Mouse (Mus musculus): ENCODE measurements around the gene Hoxa6. TPM values are rescaled to one million over a fixed set of nuclear protein-coding genes. Genes with fewer than 3 reads are reported as not detected.

The Hoxa6 gene
- polyA plus RNA-seq, 1 experiment from 2014 or later: not detected

DNA sequence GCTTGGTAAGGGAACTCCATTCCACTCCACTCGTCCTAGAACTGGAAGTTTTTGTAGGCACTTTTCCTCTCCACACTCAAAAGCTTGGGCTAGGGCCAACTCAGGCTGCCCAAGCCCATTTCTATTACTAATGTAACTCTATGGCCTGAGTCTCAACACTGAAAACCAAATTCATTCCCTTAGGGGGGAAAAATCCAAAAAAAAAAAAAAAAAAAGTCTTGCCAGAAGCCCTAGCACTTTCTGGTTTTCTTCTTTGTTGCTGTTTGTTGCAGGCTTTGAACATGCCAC lies 46.5 kb downstream of the Hoxa6 start:
- H3K9ac ChIP-seq: no peak overlapping the region; the same call in 1 of the 2 replicates
- ATAC-seq (ENCODE audit: insufficient number of reproducible peaks, insufficient read depth, low FRiP score, low TSS enrichment): no peak
- WGBS: 10% methylated on average over 1 of the region's 1 CpGs
- 0 out of 2 replicates have a peak, but pooled peaks cover 4% of the 10 kb centered on the region for H3K4me1 ChIP-seq
- H3K27ac ChIP-seq: no peak overlapping the region
- no peaks in the 10 kb centered on the region for H3K36me3 ChIP-seq
- H3K27me3 ChIP-seq: peaks cover 91% of the 10 kb centered on the region
- 0 out of 2 replicates have a peak overlapping the region, but pooled peaks have one; percentile 12 for H3K4me3 ChIP-seq
- H3K9me3 ChIP-seq: no peaks in the 10 kb centered on the region
- peak overlapping the region; percentile 39 for H3K4me2 ChIP-seq (replicated peaks)

DNA sequence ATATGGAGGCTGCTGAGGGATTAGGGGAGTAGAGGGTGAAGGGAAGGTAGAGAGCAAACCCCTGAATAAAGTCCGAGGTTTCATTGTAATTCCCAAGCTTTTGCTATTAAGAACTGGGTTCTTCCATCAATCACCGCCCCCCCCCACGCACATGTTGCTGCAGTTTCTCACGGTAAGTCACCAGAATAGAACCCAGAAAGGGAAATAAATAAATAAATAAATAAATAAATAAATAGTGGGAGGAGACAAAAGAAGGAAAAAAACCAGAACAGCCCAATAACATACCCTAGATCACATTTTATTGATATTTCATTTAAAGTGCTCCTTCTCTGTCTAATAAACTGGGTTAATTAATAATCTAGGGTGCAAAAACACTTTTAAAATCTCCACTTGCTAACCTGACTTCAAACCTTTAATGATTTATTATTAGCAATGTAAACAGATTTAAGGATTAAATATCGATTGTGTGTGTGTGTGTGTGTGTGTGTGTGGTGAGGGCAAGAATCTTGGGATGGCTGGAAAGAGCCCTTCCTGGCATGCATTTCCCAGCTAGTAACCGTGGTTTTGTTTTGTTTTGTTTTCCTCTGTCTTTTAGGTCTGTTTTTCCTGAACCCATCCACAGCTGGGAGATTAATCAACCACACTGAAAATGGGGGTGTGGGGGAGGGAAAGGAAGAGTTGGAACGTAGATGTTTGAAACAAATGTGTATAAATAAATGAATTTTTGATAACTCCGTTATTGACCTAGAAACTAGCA lies 47.0 kb downstream of the Hoxa6 start:
- no peaks in the 10 kb centered on the region for H3K36me3 ChIP-seq
- H3K27me3 ChIP-seq: peaks cover 92% of the 10 kb centered on the region
- H3K4me3 ChIP-seq: peak overlapping the region; percentile 15
- peak overlapping the region; percentile 40; the same call in 1 of the 2 replicates for H3K9ac ChIP-seq
- ATAC-seq (ENCODE audit: insufficient number of reproducible peaks, insufficient read depth, low FRiP score, low TSS enrichment): no peak
- 0 out of 2 replicates have a peak, but pooled peaks cover 4% of the 10 kb centered on the region for H3K4me1 ChIP-seq
- 3% methylated on average over 8 of the region's 8 CpGs for WGBS
- H3K27ac ChIP-seq: no peak overlapping the region
- no peaks in the 10 kb centered on the region for H3K9me3 ChIP-seq
- peak overlapping the region; percentile 99 for H3K4me2 ChIP-seq (replicated peaks)

DNA sequence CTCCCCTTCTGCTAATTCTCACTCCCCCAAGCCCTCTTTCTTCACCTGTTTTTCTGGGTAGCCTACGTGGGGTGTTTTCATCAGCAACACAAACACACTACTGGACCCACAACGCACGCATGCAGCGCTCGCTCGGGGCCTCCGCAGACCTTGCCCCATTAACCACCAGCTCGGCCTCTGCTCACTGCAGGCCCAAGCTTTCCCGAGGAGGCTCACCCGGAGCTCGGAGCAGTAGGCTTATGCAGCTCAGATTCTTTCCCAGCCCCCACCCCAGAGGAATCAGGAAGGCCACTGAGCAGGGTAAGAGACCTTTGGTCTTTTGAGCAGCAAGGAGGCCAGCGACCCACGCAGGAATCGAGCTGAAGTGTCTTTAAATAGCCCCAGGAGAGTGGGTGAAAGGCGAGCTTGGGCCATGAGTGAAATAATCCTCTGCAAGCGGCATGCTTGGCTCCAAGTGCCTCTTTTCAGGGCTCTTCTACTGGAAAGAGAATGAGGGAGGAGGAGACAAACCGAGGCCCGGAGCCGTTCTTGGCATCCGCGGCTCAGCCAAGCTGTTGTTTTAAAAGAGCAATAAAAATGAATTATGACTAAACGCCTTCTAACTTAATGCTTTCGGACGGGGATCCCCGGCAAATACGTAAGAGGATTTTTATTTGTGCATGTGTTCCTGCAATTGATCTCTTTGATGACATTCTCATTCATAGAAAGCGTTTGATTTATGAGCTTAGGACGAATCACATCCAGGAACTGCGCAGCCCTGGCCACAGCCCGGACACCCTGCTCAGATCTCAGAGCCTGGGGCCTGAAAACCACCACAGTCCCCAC lies 47.8 kb downstream of the Hoxa6 start:
- Histone ChIP-seq H3K4me3 (peak overlapping the region; percentile 15), H3K9me3 (no peaks in the 10 kb centered on the region), H3K27ac (peak overlapping the region; percentile 32; the same call in 1 of the 2 replicates), H3K27me3 (peaks cover 92% of the 10 kb centered on the region), H3K9ac (peak overlapping the region; percentile 40; the same call in 1 of the 2 replicates), H3K4me2 (replicated peaks) (peak overlapping the region; percentile 99), H3K36me3 (no peaks in the 10 kb centered on the region), H3K4me1 (0 out of 2 replicates have a peak, but pooled peaks cover 4% of the 10 kb centered on the region)
- no peak for ATAC-seq (ENCODE audit: insufficient number of reproducible peaks, insufficient read depth, low FRiP score, low TSS enrichment)
- WGBS: 1% methylated on average over 30 of the region's 30 CpGs

DNA sequence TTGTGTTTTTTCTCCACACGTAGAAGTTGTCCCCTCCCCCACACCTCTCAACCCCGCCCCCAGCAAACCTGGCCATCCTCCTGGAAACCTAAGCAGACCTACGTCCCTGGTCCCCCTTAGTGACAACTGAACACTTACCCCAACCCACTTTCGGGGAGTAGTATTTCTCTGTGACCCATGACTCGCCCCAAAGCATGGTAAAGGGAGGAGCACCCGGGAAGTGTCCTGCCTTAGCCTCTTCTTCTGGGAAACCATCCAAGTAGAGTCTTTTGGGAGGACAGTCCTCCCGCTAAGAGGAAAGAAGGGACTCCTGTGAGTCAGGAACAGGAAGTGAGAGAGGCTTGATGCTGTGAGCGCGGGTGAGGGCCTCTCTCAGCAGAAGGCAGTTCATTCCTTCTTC lies 48.5 kb downstream of the Hoxa6 start:
- ATAC-seq (ENCODE audit: insufficient number of reproducible peaks, insufficient read depth, low FRiP score, low TSS enrichment): no peak
- Histone ChIP-seq H3K27ac (0 out of 2 replicates have a peak overlapping the region, but pooled peaks have one; percentile 32), H3K4me1 (0 out of 2 replicates have a peak, but pooled peaks cover 4% of the 10 kb centered on the region), H3K4me2 (replicated peaks) (peak overlapping the region; percentile 99), H3K36me3 (no peaks in the 10 kb centered on the region), H3K27me3 (peaks cover 92% of the 10 kb centered on the region), H3K4me3 (peak overlapping the region; percentile 15; the same call in 1 of the 2 replicates), H3K9ac (0 out of 2 replicates have a peak overlapping the region, but pooled peaks have one; percentile 5), H3K9me3 (no peaks in the 10 kb centered on the region)
- WGBS: 2% methylated on average over 9 of the region's 9 CpGs

DNA sequence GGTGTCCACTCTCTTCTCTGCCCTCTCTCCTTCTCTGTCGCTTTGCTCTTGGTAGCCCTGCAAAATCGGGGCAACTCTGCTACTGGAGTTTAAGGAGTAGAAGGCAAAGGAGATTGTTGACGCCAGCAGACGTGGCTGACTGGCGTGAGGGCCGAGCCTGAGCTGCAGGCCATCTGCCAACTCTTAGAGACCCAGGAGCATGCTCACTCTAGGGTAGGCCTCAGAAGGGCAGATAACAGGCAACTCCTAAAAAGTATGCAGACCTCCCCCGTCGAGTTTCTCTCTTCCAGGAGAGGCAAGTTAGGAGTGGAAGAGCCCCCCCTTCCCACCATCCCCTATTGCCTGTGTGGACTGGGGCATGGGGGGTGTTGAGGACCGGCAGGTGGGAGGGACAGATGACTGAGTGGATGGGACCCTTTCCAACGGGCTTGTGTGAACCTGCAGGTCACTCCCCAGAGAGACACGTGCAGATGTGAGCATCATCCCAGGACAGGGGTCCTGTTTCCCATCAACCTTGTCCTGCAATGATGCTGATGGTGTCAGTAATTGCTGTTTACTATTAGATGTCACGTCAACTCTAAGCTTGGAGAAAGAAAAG lies 49.3 kb downstream of the Hoxa6 start:
- H3K27ac ChIP-seq: no peak overlapping the region
- no peaks in the 10 kb centered on the region for H3K36me3 ChIP-seq
- H3K9me3 ChIP-seq: no peaks in the 10 kb centered on the region
- ATAC-seq (ENCODE audit: insufficient number of reproducible peaks, insufficient read depth, low FRiP score, low TSS enrichment): no peak
- H3K9ac ChIP-seq: 0 out of 2 replicates have a peak overlapping the region, but pooled peaks have one; percentile 48
- 0 out of 2 replicates have a peak, but pooled peaks cover 4% of the 10 kb centered on the region for H3K4me1 ChIP-seq
- peaks cover 93% of the 10 kb centered on the region for H3K27me3 ChIP-seq
- peak overlapping the region; percentile 99 for H3K4me2 ChIP-seq (replicated peaks)
- WGBS: 2% methylated on average over 12 of the region's 12 CpGs
- H3K4me3 ChIP-seq: peak overlapping the region; percentile 56

DNA sequence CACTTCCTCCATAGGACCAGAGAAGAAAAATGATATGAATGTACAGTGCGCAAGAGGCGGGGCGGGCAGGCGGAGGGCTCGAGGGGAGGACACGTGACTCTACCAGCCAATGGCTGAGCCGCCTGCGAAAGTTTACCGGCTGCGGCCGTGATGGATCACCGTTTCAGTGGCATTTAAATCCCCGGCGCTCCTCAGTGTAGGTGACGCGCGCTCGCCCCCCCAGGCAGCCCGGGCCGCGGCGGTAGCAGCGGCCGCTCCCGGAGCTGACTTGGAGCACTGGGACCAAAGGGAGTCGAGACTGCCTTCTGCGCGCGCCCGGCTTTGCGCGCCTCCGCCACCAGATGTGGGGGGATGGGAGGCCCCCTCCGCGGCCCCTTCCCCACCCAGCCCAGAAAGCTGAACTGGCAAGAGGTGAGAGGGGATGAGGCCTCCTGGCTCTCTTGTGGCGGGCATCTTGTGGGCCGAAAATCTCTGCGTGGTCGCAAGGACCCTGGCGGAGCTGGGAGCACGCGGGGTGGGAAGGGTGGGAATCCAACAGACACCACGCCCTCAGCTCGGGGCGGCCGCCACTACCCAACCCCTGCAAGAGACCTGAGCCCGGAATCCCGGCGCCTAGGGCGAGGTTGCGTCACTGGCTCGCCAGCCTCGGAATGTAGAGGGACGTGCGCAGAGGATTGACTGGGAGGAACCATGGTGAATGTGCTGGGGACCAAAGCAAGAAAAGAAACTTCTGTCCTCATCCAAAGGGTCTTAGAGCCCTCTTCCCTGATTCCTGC lies 50.1 kb downstream of the Hoxa6 start, which contains the start of gene Hoxa1:
Gene Hoxa1 (minus strand): TSS at position 42 of the 776 bp plus-strand sequence.
- peak within 1 kb of the TSS; percentile 99 for H3K4me2 ChIP-seq (replicated peaks)
- no peaks in the 10 kb centered on the region for H3K36me3 ChIP-seq
- H3K4me3 ChIP-seq: peak within 1 kb of the TSS; percentile 56
- 0 out of 2 replicates have a peak, but pooled peaks cover 4% of the 10 kb centered on the region for H3K4me1 ChIP-seq
- peaks cover 93% of the 10 kb centered on the region for H3K27me3 ChIP-seq
- peak; percentile 62 for ATAC-seq (ENCODE audit: insufficient number of reproducible peaks, insufficient read depth, low FRiP score, low TSS enrichment)
- no peaks in the 10 kb centered on the region for H3K9me3 ChIP-seq
- under 1% methylated on average over 55 of the region's 55 CpGs for WGBS
- H3K9ac ChIP-seq: peak within 1 kb of the TSS; percentile 48
- H3K27ac ChIP-seq: 0 out of 2 replicates have a peak within 1 kb of the TSS, but pooled peaks have one; percentile 26

DNA sequence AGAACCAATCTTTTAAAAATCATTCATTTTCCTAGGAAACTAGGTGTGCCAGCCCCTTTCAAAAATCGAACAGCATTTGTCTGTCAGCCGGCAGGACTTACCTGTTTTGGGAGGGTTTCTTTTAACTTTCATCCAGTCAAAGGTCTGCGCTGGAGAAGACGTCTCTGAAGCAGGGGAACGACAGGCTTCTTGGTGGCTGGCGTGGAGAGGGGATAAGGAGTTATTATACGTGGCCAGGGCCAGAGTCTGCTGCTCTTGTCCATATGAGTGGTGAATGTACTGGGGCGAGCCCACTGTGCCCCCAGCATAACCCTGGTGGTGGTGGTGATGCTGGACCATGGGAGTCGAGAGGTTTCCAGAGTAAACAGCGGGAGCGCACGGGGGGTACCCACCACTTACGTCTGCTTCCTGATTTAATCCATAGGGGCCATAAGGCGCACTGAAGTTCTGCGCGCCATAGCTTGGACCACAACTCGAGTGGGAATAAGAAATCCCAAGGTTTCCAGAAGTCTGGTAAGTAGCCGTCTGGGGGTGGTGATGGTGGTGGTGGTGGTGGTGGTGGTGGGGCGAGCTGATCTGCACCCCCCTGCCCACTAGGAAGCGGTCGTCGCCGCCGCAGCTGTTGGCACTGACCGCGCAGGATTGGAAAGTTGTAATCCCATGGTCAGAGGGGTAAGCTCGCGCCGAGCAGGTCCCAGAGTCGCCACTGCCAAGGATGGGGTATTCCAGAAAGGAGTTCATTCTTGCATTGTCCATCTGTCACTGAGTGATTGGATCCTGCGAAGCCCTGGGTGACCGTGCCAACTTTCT lies 50.9 kb downstream of the Hoxa6 start:
- no peaks in the 10 kb centered on the region for H3K9me3 ChIP-seq
- H3K27me3 ChIP-seq: peaks cover 91% of the 10 kb centered on the region
- under 1% methylated on average over 32 of the region's 32 CpGs for WGBS
- H3K36me3 ChIP-seq: no peaks in the 10 kb centered on the region
- H3K27ac ChIP-seq: no peak overlapping the region
- H3K4me2 ChIP-seq (replicated peaks): peak overlapping the region; percentile 99
- ATAC-seq (ENCODE audit: insufficient number of reproducible peaks, insufficient read depth, low FRiP score, low TSS enrichment): peak; percentile 42; the same call in 1 of the 2 replicates
- 0 out of 2 replicates have a peak, but pooled peaks cover 4% of the 10 kb centered on the region for H3K4me1 ChIP-seq
- peak overlapping the region; percentile 56 for H3K4me3 ChIP-seq
- no peak overlapping the region for H3K9ac ChIP-seq

- 2% methylated on average over 20 of the region's 20 CpGs for WGBS
- Histone ChIP-seq H3K9ac (no peak overlapping the region), H3K9me3 (no peaks in the 10 kb centered on the region), H3K27me3 (peaks cover 95% of the 10 kb centered on the region), H3K36me3 (no peaks in the 10 kb centered on the region), H3K27ac (no peak overlapping the region), H3K4me2 (replicated peaks) (no peak overlapping the region), H3K4me3 (no peak overlapping the region), H3K4me1 (0 out of 2 replicates have a peak, but pooled peaks cover 4% of the 10 kb centered on the region)
- no peak for ATAC-seq (ENCODE audit: insufficient number of reproducible peaks, insufficient read depth, low FRiP score, low TSS enrichment)
These were observed 51.8 kb downstream of the Hoxa6 start for GRCm38 (mm10) chr6:52156551-52157200.
